ENCODE assay signal across 8 mouse cellular contexts in the genomic region with DNA sequence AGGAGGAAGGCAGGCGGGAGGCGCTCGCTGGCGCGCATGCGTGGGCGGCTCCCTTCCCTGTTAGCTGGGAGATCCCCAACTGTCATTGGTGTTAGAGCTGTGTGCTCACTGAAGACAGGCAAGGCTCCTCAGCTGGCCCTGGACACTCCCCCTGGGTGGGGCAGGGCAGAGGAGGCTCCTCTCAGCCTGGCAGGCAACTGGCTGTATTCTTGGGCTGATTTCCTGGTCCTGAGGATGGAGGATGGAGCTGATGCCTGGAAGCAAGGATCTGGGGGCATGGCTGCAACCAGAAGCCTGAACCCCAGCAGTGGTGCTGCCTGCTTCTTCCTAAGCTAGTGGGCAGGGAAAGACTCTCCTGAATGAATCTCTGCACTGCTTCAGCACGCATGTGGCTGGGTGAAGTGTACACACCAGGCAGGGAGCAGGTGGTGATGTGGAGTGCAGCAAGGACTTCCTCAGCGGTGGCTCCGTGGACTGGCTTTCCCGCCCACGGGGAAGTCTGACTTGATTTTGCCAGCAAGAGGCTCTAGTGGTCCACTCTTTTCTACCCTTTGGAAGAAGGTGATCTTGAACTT.
DNase-seq lines count a peak whose midpoint lies in the region; ATAC-seq lines count a peak whose summit lies in the region.
"Had no signal": no experiment of that assay in that cellular context is flagged by ENCODE, and none has a peak within 500 bp of the region (broad histone marks: within the 10 kb centered on the region; RNA-seq: fewer than 3 reads in every experiment).

No protein-coding gene starts in this region.

- no peak overlapping the region for H3K27ac ChIP-seq in intestine, embryonic 14.5 days (ENCODE audit: low read depth)
- H3K27ac ChIP-seq: macrophage had no signal

- H3K9ac ChIP-seq in intestine, embryonic 14.5 days (ENCODE audit: low read length): no peak overlapping the region

- ATAC-seq in intestine, embryonic 14.5 days (replicated peaks; ENCODE audit: low FRiP score, low TSS enrichment, low read depth): peak; percentile 93
- peak; percentile 49 for ATAC-seq in megakaryocyte, adult 5-6 weeks (ENCODE audit: poor library complexity, severe bottlenecking)

- no peaks in the 10 kb centered on the region for H3K27me3 ChIP-seq in intestine, embryonic 14.5 days (replicated peaks; ENCODE audit: control insufficient read depth, insufficient read depth, low read length)

- H3K4me1 ChIP-seq in intestine, embryonic 14.5 days (replicated peaks; ENCODE audit: control insufficient read depth, insufficient read depth, low read length): peaks cover 10% of the 10 kb centered on the region

- peak overlapping the region; percentile 24 for H3K4me2 ChIP-seq in intestine, embryonic 14.5 days (ENCODE audit: low read length)

- intact Hi-C loops in gastrocnemius, postnatal 36 days (cut with DNase I): no loop called here

- WGBS in intestine, embryonic 14.5 days: 10% methylated on average over 12 of the region's 12 CpGs

- no peaks in the 10 kb centered on the region for H3K9me3 ChIP-seq in intestine, embryonic 14.5 days (ENCODE audit: control insufficient read depth, low read length)

- H3K36me3 ChIP-seq in intestine, embryonic 14.5 days (ENCODE audit: control insufficient read depth, insufficient read depth, low read length): no peaks in the 10 kb centered on the region

- no peak overlapping the region for H3K4me3 ChIP-seq in intestine, embryonic 14.5 days (ENCODE audit: low read depth, low read length)

- peak; percentile 32 to 45 for DNase-seq in adrenal gland, postnatal 36 days
- peak; percentile 80 for DNase-seq in embryo, embryonic 10.5 days (ENCODE audit: low spot score)
- DNase-seq in gastrocnemius, postnatal 36 days: peak; percentile 25 to 30
- peak; percentile 75 for DNase-seq in intestine, embryonic 14.5 days (ENCODE audit: low spot score)
- peak; percentile 80 to 85 for DNase-seq in left cerebral cortex, adult 9 months (ENCODE audit: low spot score in 2 of 2)
- peak; percentile 54 for DNase-seq in skeletal muscle tissue, adult 2 months (ENCODE audit: low read depth, low spot score)

Comparison
In these comparisons a context has a peak if more than half of its experiments do, and no peak if none do; other contexts are left out.
1. DNase-seq: peak in every context shown above with its lines; median percentile 82 in left cerebral cortex, adult 9 months; 80 in embryo, embryonic 10.5 days; 75 in intestine, embryonic 14.5 days; 54 in skeletal muscle tissue, adult 2 months; 38 in adrenal gland, postnatal 36 days; 28 in gastrocnemius, postnatal 36 days.